Mouse (Mus musculus) lung, postnatal 10 days (tissue): ENCODE data around the gene Rwdd2a.
"Not testable (repeated sequence)": the region's sequence is repeated elsewhere in the genome, so short reads cannot be mapped to it uniquely, and the experiment has no call there.

ENCODE experiments used
- DNase-seq: peaks from one replicate; pipeline ENCODE4 v3.0.0; 2021

The Rwdd2a gene

DNA sequence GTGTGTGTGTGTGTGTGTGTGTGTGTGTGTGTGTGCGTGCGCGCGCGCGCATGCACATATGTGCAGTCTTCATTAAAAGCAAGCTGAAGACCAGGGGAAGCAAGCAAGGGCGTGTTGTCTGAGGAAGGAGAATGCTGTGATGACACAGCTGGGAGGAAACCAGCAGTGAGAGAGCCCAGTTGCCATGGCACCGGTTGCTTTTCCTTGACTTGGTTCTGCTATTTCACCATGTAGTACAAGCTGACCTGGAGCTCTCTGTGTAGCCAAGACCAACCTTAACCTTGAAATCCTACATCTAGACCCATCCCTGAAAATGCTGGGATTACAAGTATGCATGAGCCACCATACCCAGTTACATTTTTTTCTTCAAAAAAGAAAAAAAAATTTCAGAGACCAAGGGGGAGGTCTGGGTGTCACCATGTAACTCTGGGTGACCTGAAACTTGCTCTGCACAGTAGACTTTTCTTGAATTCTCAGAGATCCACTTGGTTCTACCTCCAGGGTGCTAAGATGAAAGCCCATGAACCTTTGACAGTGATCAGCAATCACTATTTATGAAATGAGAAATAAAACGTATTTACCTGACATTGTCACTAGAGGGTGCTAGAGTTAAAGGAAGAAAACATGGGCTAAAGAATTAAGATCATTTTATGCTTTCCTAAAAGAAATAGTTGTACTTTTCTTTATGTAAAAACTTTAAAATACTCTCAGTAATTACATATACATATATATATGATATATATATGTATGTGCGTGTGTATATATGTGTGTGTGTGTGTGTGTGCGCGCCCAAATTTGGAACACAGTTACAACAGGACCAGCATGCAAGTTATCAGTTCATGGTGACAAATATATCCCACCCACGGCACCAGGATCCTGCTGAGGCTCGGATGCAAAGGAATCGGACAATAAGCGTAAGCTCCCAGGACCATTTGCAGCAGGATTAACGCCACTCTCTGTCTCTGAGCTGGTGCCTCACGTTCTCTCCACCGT lies 21.2 kb downstream of the Rwdd2a start:
- no peak for DNase-seq

GRCm38 (mm10) chr9:86594357-86594767 lies 22.6 kb downstream of the Rwdd2a start:
- DNase-seq: peak; percentile 32

- DNase-seq: not testable (repeated sequence)
Measured at GRCm38 (mm10) chr9:86596983-86597382, 25.2 kb downstream of the Rwdd2a start.

DNA sequence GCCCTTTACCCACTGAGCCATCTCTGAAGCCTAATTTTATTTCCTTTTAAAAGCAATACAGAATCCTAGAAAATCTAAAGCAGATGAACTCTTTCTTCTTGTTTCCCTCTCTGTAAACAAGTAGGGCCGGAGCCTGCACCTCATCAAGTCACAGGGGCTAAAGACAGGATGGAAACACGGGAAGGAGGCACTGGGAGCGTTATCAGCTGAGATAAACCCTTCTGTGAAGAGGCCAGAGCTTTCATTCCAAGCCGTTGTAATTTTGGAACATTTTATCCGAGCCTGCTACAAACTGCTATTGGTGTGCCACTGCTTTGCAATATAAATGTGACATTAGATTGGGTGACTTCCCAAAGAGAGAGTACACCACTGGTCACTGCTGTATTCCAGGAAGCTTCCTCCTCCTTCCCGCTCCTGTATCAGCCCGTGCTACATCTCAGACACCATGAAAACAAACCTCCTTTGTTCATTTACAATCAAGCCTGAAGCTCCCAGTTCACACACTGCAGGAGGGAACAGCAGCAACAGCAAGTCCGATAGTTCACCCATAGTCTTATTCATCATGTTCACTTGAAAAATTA lies 28.0 kb downstream of the Rwdd2a start:
- no peak for DNase-seq

- DNase-seq: peak; percentile 80
Measured at GRCm38 (mm10) chr9:86605776-86606175, 34.0 kb downstream of the Rwdd2a start.

GRCm38 (mm10) chr9:86612091-86612490 lies 40.3 kb downstream of the Rwdd2a start:
- DNase-seq: no peak

DNA sequence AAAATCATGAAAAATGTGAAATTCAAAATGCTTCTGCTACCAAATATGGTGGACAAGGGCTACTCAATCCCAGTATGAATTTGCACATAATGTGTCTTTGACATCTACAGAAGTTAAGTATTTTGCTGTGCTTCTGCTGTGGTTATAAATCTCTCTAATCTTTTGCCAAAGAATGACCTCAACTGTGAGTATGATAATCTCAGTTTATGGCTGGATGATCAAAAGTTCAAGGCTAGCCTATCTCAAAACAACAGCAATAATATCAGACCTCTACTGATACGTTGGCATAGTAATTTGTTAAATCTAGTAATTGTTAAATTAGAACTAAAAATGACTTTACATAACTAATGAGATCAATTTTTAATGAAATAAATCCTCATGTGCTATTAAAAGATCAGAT lies 44.0 kb downstream of the Rwdd2a start:
- no peak for DNase-seq

DNA sequence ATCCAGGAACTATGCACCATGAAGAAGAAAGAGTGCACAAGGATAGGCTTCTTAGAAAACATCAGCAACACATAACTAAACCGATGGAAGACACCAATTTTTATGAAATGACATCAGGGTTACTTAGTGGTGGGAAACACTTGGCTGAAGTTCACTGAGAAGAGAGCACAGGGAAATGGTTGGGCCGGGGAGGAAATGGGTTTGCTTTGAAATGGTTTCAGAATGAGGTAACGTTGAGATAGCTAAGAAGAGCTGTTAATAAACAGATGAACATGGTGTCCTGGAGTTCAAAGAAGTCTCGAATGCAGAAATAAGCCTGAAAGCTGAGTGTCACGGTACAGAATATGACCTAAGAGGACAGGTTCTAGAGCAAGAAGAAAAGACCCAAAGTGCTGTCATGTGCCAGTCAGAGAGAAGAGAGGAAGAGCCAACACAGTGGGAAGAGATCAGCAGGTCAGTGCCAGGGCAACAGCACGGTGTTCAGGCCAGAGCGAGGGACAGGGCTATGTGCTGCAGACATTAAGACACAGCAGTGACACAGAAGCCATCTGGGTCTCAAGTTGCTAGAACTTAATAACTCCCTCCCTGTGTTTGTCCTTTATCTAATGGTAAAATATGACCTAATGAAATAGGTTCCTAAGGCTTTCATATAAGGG lies 46.2 kb downstream of the Rwdd2a start:
- DNase-seq: peak; percentile 48

- DNase-seq: no peak
Measured at GRCm38 (mm10) chr9:86619341-86620139, 47.7 kb downstream of the Rwdd2a start.

DNA sequence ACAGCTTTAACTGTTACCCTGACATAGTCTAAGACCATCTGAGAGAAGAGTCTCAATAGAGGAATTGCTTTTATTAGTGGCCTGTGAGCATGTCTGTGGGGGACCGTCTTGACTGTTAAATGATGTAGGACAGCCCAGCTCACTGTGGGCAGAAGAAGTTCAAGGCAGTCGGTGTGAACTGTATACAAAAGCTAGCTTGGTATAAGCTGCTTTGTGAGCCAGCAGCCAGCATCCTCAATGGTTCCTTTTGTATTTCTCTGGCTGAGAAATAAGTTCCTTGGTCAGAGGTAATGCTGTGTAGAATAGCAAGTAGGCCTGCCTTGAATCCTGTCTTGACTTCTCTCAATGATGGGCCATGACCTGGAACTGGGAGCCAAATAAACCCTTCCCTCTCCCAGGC lies 50.3 kb downstream of the Rwdd2a start:
- DNase-seq: no peak

DNA sequence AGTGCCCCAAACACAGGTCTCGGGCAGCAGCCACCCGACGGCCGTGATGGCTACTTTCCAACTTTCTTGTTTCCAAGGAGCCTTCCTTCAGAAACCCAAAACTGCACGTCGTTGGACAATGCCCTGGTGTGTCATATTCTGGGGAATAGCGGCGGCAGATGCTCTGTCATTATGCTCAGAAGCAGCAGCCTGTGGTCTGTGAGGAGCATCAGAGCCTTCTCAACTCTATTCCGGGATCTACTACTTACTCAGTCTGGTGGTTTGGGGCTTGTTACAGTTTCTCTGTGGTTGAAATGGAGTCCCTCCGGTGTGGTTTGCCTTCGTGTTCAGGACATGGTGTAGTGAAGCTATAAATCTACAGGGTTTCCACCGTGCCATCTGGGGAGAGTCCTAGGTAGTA lies 52.2 kb downstream of the Rwdd2a start:
- DNase-seq: peak; percentile 42
